Mouse (Mus musculus): ENCODE results near the gene Wdr6. TPM values are rescaled to one million over a fixed set of nuclear protein-coding genes. Genes with fewer than 3 reads are reported as not detected.
"Not testable (repeated sequence)": the region's sequence is repeated elsewhere in the genome, so short reads cannot be mapped to it uniquely, and the experiment has no call there.

Wdr6 gene
- total RNA-seq (2014; fragmentation: Nextera tagmentation): 18.1 and 19.3 TPM in 2 replicates
- total RNA-seq (2017): 14.7 and 18.0 TPM in 2 replicates

DNA sequence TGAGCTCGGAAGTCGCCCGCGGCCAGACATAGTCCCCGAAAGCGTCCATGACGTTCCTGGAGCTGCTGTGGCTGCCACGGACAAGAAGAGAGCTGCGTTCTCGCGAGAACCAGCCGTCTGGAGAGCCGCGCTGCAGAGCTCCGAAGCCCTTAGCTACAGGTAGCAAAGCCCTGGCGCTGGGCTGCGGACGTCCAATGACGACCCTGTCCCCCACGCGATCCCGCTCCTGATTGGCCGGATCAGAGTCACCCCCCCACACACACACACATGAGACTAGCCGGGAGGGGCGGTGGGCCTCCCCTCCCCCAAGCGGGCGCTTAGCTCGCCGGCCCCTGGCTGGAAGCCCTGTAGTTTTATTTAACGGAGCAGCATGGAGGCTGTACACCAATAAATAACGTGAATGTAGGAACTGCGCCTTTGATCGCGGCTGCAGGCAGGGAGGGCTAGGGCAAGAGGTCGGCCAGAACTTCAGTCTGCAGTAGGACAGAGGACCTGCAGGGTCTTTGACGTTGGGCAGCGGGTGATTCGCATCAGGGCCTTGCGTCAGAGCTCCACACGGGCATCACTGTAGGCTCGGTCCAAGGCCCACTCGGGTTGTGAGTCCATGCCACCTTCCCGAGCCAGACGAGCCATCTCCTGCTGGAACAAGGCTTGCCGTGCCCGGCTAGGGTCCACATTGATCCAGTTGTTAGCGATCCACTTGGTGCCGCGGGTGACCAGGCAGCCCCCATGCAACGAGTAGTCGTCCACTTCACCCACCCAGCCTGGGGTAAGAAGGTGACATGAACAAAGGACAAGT is at the start of gene Wdr6:
Gene Wdr6 (minus strand): TSS at position 195 of the 799 bp plus-strand sequence.
- peak; percentile 87 for ATAC-seq (replicated peaks; ENCODE audit: poor library complexity, severe bottlenecking)

DNA sequence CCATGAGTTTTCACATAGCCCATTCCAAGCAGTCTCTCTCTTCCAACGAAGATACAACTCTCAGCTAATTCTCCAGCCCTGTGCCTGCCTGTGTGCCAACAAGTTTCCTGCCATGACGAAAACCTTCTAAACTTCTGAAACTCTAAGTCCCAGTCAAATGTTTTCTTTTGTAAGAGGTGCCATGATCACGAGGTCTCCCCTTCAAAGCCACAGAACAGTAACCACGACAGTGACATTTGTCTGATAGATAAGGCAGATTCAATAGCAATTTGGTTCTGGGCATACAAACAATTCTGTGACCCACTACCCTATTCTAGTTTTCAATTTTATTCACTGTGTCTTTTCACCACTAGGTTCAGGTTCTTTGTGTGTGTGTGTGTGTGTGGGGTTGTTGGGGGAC is 49.6 kb upstream of the Wdr6 start:
- peak; percentile 20; the same call in 1 of the 2 replicates for ATAC-seq (replicated peaks; ENCODE audit: poor library complexity, severe bottlenecking)

DNA sequence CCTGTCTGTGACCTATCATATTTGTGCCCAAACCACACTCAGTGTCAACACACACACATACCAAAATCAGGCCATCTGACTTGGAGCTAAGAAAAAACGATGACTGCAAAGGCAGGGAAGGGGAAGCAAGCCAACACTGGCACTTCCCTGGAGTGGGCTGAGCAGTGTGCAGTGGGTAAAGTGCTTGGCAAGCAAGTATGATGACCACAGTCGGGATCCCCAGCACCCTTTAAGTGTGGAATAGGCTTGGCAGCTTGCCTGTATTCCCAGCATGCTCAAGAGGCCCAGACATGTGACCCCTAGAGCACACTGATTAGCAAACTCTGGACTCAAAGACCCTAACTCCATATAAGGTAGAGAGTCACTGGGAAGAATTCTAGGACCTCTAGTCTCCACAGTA is 48.0 kb upstream of the Wdr6 start:
- ATAC-seq (replicated peaks; ENCODE audit: poor library complexity, severe bottlenecking): no peak

DNA sequence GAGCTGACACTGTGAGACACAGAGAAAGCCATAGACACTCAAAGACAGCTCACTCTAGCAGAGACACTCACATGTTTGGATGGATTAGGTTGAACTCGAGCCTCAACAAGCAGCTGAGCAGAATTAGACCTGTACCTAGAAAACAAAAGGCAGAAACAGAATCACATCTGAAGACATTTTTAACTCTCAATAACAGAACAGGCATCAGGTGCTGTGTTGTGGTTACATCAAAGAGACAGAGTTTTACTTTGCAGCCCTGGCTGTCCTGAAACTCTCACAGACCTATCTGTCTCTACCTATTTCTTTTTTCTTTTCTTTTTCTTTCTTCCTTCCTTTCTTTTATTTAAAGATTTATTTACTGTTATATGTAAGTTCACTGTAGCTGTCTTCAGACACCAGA is 38.8 kb upstream of the Wdr6 start:
- ATAC-seq (replicated peaks; ENCODE audit: poor library complexity, severe bottlenecking): no peak

DNA sequence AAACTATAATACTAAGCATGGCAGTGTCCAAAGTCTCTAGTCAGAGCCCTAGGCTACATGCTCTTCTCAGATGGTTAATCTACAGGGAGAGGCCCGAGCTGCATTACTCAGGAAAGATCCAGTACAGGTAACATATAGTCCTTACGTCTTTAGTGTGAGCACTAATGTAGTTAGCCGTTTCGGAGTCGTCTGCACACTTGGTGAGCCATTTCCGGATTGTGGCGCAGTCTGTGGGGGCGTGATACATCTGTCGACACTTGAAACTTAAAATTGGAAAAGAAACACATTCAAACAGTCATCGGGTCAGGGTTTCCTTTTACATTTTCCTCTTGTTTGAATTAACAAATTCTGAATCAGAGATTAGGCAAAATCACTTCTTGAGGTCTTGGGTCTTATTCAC is 32.9 kb upstream of the Wdr6 start:
- ATAC-seq (replicated peaks; ENCODE audit: poor library complexity, severe bottlenecking): no peak

DNA sequence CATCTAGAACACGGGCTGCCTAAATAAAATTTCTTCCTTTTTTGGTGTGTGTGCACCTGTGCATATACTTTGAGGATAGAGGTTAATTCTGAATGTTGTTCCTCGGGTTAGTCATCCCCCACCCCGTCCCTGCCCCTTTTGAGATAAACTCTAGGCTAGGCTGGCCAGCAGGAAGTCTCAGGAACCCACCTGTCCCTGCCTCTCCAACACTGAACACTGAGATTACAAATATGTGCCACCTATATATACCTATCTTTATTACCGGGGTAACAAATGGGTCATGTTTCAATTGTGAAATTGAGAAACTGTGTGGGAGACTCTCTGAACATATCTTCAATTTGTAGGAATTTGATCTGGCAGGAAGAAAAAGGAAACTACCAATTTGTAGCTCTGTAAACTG is 30.4 kb upstream of the Wdr6 start:
- no peak for ATAC-seq (replicated peaks; ENCODE audit: poor library complexity, severe bottlenecking)

DNA sequence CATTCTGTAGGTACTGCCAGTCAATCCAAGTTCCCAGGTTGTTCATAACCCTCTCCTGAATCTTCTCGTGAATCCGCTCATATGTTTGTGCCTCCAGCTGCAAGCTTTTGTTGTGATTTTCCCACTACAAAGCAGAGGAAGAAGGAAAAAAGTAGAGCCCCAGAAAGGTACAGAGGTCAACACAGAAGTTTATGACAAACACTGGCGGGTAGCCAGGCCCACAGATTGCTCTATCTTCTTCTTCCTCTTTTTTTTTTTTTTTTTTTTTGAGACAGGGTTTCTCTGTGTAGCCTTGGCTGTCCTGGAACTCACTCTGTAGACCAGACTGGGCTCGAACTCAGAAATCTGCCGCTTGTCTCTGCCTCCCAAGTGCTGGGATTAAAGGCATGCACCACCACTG is 29.4 kb upstream of the Wdr6 start:
- ATAC-seq (replicated peaks; ENCODE audit: poor library complexity, severe bottlenecking): not testable (repeated sequence)

DNA sequence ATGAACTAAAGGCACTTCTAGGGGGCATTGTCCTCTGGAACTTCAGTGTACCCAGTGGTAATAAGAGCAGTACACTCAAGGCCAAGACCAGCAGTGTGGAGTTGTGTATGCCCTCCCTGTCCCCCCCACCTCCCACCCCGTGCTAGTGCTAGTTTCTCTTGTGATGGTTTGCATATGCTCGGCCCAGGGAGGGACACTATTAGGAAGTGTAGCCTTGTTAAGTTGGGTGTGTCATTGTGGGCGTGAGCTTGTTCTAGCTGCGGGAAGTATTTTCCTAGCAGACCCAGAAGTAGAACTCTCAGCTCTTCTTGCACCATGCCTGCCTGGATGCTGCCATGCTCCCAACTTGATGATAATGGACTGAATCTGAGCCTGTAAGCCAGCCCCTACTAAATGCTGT is 23.4 kb upstream of the Wdr6 start:
- ATAC-seq (replicated peaks; ENCODE audit: poor library complexity, severe bottlenecking): no peak

DNA sequence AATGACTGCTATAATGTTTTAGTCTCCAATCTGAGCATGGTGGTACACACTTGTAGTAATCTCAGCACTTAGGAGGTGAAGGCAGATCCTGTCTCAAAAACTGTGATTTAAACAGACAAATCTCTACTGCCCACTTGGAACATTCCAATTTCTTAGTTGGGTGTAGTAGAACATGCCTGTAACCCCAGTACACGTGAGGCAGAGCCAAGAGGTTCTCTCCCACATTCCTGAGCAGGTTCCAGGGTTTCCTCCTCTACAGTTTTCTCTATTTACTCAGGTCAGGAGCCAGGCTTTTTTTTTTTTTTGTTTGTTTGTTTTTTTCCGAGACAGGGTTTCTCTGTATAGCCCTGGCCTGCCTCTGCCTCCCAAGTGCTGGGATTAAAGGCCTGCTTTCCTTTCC is 21.5 kb upstream of the Wdr6 start:
- ATAC-seq (replicated peaks; ENCODE audit: poor library complexity, severe bottlenecking): no peak

DNA sequence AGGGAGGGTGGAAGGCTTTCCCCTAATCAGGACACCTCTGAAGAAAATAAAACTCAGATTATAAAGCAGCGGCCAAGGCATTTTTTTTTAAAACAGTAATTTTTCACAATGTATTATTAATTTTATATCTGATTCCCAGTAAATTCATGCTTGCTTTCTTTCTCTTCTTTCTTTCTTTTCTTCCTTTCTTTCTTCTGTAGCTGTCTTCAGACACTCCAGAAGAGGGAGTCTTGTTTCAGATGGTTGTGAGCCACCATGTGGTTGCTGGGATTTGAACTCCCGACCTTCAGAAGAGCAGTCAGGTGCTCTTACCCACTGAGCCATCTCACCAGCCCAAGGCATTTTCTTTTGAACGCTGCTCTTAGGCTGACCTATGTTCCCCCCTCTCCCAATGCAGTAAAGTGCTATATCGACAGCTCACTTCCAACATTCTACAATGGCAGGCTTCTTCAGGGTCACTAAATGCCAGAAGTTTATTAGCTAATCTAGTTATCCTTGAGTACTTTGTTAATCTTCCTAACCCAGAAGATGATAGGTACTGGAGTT is 20.6 kb upstream of the Wdr6 start:
- ATAC-seq (replicated peaks; ENCODE audit: poor library complexity, severe bottlenecking): no peak

DNA sequence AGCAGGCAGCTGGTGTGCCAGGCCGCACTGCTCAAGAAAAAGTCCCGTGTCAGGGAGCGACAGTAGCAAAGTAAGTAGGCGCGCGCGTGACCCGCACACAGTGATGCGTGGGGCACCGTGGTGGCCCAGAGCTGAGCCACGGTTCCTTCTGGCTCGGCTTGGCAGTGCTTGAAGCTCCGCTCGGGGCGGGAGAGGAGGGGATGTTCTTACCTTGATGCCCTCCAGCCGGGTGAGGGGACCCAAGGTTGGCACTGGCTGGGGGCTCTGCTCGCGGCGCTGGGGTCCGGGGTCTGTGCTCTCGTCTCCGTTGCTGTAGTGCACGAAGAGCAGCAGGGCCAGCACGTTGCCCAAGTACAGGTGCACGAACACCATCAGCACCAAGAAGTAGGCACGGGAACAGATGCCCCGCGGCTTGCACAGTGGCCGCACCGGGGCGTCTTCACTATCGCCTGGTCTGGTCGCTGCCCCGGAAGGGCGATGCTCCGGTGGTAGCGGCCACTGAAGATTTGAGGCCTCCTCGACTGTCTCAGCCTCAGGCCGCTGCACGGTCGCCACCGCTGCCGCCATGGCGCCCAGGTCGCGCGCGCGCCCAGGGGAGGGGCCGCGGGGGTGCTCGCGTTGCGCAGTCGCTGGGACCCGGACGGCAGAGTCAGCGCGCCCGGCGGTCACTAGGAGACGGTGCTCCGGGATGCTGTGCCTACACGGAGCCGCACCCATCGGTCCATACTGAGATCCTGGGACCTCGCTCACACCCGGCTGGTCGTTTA is 18.6 kb upstream of the Wdr6 start, which contains the start of gene P4htm:
Gene P4htm (minus strand): TSS at position 670 of the 767 bp plus-strand sequence.
- ATAC-seq (replicated peaks; ENCODE audit: poor library complexity, severe bottlenecking): peak; percentile 83

DNA sequence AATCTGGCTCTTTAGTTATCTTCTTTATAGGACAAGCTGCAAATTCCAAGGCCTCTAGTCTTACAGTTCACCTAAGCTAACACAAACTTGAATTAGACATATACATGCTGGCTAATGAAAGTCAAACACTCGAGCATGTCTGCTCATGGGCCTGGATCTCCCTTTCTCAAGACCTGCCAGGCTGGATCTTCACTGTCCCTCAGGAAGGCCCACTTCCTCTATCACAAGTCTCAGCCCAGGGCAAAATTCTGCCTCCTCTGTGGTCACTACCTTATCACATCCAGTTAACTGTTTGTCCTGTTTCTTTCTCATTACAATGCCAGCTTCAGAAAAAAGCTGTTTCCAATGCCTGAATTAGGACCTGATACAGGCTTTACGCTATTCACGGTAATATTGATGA is 15.8 kb upstream of the Wdr6 start:
- ATAC-seq (replicated peaks; ENCODE audit: poor library complexity, severe bottlenecking): peak; percentile 68

DNA sequence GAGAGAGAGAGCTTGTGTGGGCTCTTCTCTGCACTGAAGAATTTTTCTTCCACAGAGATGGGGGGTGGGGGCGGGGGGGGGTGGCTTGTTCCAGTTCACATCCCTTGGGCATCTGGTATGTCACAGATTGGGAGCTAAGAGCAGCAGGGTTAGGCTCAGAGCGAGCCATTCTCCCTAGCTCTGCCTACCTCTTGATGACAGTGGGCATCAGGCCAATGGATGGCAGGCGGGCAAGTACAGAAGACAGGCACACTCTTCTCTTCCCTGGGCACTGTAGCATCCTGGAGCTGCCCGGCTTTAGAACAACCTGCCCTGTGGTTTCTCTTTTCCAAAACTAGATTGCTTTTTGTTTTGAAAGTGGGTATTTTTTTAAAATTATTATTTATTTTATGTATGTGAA is 12.9 kb upstream of the Wdr6 start:
- ATAC-seq (replicated peaks; ENCODE audit: poor library complexity, severe bottlenecking): no peak

DNA sequence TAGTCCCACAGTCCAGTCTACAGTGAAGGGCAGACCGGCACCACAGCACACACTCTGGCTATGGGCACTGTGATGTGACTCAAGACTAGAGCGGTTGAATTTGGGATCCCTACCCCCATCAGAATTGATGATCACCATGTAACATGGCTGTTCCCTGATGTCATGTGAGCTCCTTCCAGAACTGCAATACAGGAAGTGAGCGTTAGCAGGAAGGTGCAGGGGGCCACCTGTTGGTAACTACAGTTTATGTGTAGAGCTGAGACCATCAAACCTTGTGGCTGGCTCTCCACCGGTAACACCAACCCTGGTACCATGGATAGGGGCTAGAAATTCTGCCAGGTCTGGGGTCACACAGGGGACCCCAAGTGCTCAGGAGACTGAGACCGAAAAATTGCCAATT is 10.7 kb upstream of the Wdr6 start:
- peak; percentile 78 for ATAC-seq (replicated peaks; ENCODE audit: poor library complexity, severe bottlenecking)

DNA sequence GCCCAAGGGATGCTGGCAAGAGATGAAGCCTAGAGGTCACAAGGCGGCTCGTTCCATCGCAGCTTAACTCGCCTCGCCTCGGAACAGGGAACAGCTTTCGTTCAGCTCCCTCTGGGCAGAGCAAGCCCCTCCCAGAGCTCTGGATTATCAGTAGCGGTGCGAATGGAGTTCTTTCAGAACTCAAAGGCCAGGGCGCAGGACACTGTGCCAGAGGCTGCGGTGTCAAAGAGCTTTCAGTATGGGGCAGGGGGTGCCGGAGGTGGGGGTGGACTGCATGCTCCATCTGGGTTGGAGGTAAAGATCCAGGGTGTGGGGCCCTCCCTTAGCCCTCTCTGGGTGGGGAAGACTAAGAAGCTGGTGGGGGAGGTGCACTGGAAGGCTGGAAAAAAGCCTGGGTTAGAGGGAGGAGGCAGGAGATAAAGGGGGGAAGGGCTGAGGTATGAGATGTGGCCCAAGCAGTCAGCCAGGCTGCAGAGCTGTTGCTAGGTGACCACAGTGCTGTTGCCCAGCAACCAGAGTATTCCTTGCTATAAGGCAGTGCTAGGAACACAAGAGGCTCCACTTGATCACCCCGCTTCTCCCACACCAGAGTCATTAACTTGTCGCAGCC is 9.1 kb upstream of the Wdr6 start:
- no peak for ATAC-seq (replicated peaks; ENCODE audit: poor library complexity, severe bottlenecking)

DNA sequence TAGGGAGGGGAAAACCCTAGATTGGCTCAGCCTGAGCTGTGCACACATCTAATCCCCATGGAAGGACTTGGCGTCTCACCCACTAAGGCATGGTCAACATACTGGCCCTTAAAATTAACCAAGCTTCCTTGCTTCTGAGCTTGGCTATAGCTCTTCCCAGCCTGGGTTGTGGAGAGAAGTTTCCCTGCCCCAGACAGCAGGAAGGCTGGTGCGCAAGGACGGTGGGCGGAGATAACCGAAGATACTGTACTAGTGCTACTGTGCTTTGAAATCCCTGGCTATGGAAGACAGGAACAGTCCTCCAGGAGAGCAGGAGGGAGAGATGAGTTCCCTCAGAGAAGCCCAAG is 778 bp upstream of the Wdr6 start:
- ATAC-seq (replicated peaks; ENCODE audit: poor library complexity, severe bottlenecking): no peak

DNA sequence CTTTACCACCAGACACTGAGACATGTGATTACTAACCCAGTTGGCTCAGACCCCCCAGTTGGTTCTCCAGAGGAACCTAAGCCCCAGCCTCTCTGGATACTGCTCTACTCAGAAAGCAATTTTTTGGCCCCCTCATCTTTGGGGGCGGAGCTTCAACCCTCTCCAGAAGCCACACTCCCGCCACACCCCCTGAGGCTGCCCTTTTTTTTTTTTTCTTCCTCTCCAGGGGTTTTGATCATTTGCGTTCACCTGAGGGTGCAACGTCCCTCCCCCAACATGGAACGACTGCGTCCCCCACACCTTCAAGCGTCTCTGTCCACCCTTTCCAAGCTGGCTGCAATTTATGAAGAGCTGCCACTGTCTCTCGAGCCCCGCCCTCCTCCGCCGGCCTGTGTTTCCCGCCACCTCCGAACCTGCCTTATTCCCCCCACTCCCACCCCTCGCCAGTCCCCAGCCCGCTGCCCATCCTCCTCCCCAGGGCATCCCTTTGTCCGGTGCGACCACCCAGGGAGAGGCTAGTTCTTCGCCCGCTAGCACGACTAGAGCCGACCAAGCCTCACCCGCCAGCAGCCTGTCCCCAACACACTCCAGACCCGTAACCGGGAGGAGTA is 500 bp downstream of the Wdr6 start:
- peak; percentile 10 for ATAC-seq (replicated peaks; ENCODE audit: poor library complexity, severe bottlenecking)

DNA sequence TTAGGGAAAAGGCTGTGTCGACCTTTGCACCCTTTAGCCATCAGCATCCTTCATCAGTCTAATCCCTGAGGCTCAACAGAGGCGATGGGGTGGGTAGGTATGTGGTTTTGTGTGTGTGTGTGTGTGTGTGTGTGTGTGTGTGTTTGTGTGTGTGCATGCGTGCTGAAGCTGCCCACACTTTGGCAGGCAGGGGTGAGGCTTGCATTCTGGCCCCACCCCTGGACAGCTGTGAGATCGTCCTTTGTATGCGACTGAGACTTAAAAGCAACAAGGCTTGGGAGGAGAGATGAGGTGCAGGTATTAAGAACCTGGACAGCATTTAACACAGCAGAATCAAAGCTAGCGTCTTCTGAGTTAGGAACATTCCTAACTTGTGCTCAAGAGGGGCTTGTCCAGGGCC is 1.5 kb downstream of the Wdr6 start:
- ATAC-seq (replicated peaks; ENCODE audit: poor library complexity, severe bottlenecking): no peak

DNA sequence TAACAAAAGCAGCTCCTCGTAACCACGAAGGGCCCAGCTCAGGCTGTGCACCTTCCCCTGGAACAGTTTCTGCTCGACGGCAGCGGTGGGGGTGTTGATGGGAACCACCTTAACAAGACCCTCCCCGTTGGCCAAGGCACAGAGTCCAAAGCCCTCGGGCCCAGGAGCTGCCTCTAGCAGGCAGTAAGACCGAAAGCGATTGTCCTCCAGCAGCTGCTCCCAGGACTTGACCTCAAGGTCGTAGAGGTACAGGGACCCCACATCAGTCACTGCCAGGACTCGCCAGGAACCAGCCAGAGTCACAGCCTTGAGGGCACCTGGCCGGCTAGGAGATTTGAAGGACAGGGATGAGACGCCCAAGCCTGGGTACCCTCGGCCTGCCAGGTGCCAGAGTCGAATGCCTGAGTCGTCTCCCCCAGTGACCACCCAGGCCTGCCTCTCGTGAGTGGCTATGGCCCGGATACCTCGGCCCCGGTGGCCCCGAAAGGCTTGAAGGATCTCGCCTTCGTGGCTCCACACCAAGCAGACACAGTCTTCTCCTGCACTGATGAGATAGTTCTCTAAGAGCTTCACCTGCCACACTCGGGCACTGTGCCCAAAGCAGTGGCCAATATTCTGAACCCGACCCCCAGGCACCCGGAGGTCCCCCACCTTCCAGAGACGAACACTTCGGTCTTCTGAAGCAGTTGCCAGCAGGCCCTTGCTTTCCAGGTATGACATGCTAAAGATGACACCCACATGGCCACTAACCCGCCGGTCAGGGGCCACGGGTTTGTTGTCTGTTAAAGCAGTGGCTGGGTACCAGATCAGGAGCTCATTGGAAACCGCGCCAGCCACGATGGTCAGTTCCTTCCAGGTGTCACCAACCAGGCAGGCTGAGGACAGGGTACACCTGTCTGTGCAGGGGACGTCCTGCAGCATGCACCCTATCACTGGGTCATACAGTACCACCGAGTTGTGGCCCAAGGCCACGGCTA is 2.9 kb downstream of the Wdr6 start:
- ATAC-seq (replicated peaks; ENCODE audit: poor library complexity, severe bottlenecking): no peak

All from granulocyte monocyte progenitor cell, adult 5-6 weeks (primary cell).